Mouse (Mus musculus): Measurements from ENCODE around the gene Gpr6. TPM values are rescaled to one million over a fixed set of nuclear protein-coding genes. Genes with fewer than 3 reads are reported as not detected.

The Gpr6 gene
- polyA plus RNA-seq (2015; fragmentation: Nextera tagmentation; extraction: Ambion mirVana): not detected in 2 replicates

- WGBS: 2% methylated on average over 23 of the region's 23 CpGs
- no peak for ATAC-seq (ENCODE audit: insufficient number of reproducible peaks, insufficient read depth, low FRiP score, low TSS enrichment, low read depth)
- no peak within 1 kb of the TSS for H3K27ac ChIP-seq
- peaks cover 50% of the 10 kb centered on the region for H3K27me3 ChIP-seq
- H3K4me1 ChIP-seq: peaks cover 12% of the 10 kb centered on the region
- H3K9ac ChIP-seq: no peak within 1 kb of the TSS
- H3K4me2 ChIP-seq: peak within 1 kb of the TSS; percentile 41
- H3K4me3 ChIP-seq: peak within 1 kb of the TSS; percentile 19; the same call in 1 of the 2 replicates
- H3K9me3 ChIP-seq: no peaks in the 10 kb centered on the region
- no peaks in the 10 kb centered on the region for H3K36me3 ChIP-seq
These were observed at the start of gene Gpr6 for GRCm38 (mm10) chr10:41072116-41072515. TSS of gene Gpr6 (minus strand) at chr10:41072285.

- Histone ChIP-seq H3K27me3 (no peaks in the 10 kb centered on the region), H3K9me3 (no peaks in the 10 kb centered on the region), H3K9ac (no peak overlapping the region), H3K4me1 (no peaks in the 10 kb centered on the region), H3K36me3 (no peaks in the 10 kb centered on the region), H3K4me3 (no peak overlapping the region), H3K27ac (no peak overlapping the region), H3K4me2 (no peak overlapping the region)
- ATAC-seq (ENCODE audit: insufficient number of reproducible peaks, insufficient read depth, low FRiP score, low TSS enrichment, low read depth): no peak
- 81% methylated on average over 2 of the region's 2 CpGs for whole genome bisulfite sequencing
These were observed 28.0 kb upstream of the Gpr6 start for GRCm38 (mm10) chr10:41100060-41100459.

DNA sequence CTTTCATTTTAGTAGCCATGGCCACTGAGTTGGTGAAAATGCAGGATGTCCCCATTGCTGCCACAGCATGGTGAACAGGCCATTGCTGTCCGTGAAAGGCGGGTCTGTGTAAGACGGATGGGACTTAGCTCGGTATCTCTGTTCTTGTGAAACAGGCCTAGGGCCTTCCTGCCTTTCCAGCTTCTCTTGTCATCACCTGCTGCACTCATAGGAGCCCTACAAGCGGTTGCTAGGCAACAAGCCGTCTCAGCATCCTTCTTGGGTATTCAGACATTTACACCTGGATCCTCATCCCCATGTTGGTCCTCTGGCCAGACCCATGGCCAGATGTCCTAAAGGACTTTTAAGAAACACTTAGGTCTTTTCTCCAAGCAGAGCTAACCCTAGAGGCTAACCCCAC lies 26.1 kb upstream of the Gpr6 start:
- no peak overlapping the region for H3K27ac ChIP-seq
- no peak overlapping the region for H3K9ac ChIP-seq
- no peak overlapping the region for H3K4me2 ChIP-seq
- H3K27me3 ChIP-seq: no peaks in the 10 kb centered on the region
- 85% methylated on average over 6 of the region's 6 CpGs for WGBS
- no peaks in the 10 kb centered on the region for H3K9me3 ChIP-seq
- no peaks in the 10 kb centered on the region for H3K4me1 ChIP-seq
- ATAC-seq (ENCODE audit: insufficient number of reproducible peaks, insufficient read depth, low FRiP score, low TSS enrichment, low read depth): no peak
- H3K36me3 ChIP-seq: no peaks in the 10 kb centered on the region
- no peak overlapping the region for H3K4me3 ChIP-seq

GRCm38 (mm10) chr10:41088852-41089251 lies 16.8 kb upstream of the Gpr6 start:
- ATAC-seq (ENCODE audit: insufficient number of reproducible peaks, insufficient read depth, low FRiP score, low TSS enrichment, low read depth): no peak
- H3K4me3 ChIP-seq: no peak overlapping the region
- H3K27ac ChIP-seq: no peak overlapping the region
- H3K4me2 ChIP-seq: no peak overlapping the region
- WGBS: 50% methylated on average over 7 of the region's 7 CpGs
- H3K9ac ChIP-seq: no peak overlapping the region
- no peaks in the 10 kb centered on the region for H3K4me1 ChIP-seq
- H3K27me3 ChIP-seq: no peaks in the 10 kb centered on the region
- no peaks in the 10 kb centered on the region for H3K36me3 ChIP-seq
- H3K9me3 ChIP-seq: no peaks in the 10 kb centered on the region

- 1% methylated on average over 11 of the region's 11 CpGs for WGBS
- Histone ChIP-seq H3K4me3 (no peak overlapping the region), H3K36me3 (no peaks in the 10 kb centered on the region), H3K27ac (no peak overlapping the region), H3K27me3 (peaks cover 50% of the 10 kb centered on the region), H3K4me2 (peak overlapping the region; percentile 41), H3K4me1 (peaks cover 12% of the 10 kb centered on the region), H3K9me3 (no peaks in the 10 kb centered on the region), H3K9ac (no peak overlapping the region)
- ATAC-seq (ENCODE audit: insufficient number of reproducible peaks, insufficient read depth, low FRiP score, low TSS enrichment, low read depth): no peak
These were observed 389 bp downstream of the Gpr6 start for GRCm38 (mm10) chr10:41071696-41072095.

- H3K4me3 ChIP-seq: peak overlapping the region; percentile 19; the same call in 1 of the 2 replicates
- peaks cover 50% of the 10 kb centered on the region for H3K27me3 ChIP-seq
- no peak overlapping the region for H3K27ac ChIP-seq
- no peaks in the 10 kb centered on the region for H3K9me3 ChIP-seq
- H3K36me3 ChIP-seq: no peaks in the 10 kb centered on the region
- peak overlapping the region; percentile 34 for H3K4me2 ChIP-seq
- H3K4me1 ChIP-seq: peaks cover 12% of the 10 kb centered on the region
- no peak overlapping the region for H3K9ac ChIP-seq
- no peak for ATAC-seq (ENCODE audit: insufficient number of reproducible peaks, insufficient read depth, low FRiP score, low TSS enrichment, low read depth)
- WGBS: 3% methylated on average over 68 of the region's 68 CpGs
These were observed 1.1 kb downstream of the Gpr6 start for GRCm38 (mm10) chr10:41070693-41071651.

DNA sequence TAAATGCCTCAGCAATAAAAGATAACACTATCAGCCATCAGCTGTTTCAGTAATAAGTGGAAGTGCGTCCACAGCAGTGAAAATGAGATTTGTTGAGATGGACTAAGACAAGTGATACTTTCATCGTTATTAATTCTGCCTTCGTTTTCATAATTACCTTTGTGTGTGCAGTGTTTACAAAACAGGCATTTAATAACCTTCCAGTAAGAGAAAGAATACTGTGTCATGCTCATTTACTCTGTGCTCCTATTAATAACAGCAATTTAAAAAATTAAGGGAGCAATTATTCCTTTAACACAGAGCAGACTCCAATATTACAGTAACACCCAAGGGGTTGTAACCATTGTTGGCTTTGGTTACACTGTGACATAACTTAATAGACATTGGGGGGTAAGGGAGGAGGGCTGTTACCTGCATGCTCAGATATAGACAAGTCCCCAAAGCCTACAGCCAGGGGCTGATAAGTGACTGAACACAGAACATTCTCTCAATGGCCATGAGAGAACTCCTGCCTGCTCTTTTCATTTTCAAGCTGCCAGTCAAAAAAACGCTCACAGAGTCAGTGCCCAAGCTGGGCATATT lies 11.7 kb downstream of the Gpr6 start:
- Histone ChIP-seq H3K9ac (no peak overlapping the region), H3K36me3 (no peaks in the 10 kb centered on the region), H3K4me2 (no peak overlapping the region), H3K4me3 (no peak overlapping the region), H3K27me3 (no peaks in the 10 kb centered on the region), H3K4me1 (no peaks in the 10 kb centered on the region), H3K9me3 (no peaks in the 10 kb centered on the region), H3K27ac (no peak overlapping the region)
- 72% methylated on average over 4 of the region's 4 CpGs for WGBS
- no peak for ATAC-seq (ENCODE audit: insufficient number of reproducible peaks, insufficient read depth, low FRiP score, low TSS enrichment, low read depth)

GRCm38 (mm10) chr10:41055581-41055980 lies 16.5 kb downstream of the Gpr6 start:
- ATAC-seq (ENCODE audit: insufficient number of reproducible peaks, insufficient read depth, low FRiP score, low TSS enrichment, low read depth): no peak
- H3K9me3 ChIP-seq: no peaks in the 10 kb centered on the region
- H3K4me1 ChIP-seq: no peaks in the 10 kb centered on the region
- no peaks in the 10 kb centered on the region for H3K27me3 ChIP-seq
- no peak overlapping the region for H3K27ac ChIP-seq
- no peaks in the 10 kb centered on the region for H3K36me3 ChIP-seq
- H3K4me3 ChIP-seq: no peak overlapping the region
- no peak overlapping the region for H3K9ac ChIP-seq
- 69% methylated on average over 9 of the region's 9 CpGs for WGBS
- no peak overlapping the region for H3K4me2 ChIP-seq

DNA sequence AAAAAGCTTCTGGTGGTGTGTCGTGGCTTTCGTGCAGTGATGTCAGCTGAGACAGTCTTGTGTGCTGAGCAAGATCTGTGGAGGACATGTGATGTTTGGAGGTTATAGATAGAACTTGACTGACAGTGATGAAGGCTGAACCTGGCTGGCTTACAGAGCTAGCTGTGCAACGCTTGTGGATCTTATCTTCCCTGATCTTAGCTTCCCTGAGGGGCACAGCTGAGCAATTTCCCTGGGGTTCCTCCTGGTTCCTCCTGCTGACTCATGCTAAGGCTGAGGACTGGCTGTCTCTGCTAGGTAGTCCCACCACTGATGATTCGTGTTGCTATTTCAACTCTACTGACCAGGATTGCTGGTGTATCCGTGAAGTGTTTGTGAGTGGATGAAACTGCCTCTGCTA lies 18.1 kb downstream of the Gpr6 start:
- H3K4me1 ChIP-seq: no peaks in the 10 kb centered on the region
- H3K27me3 ChIP-seq: no peaks in the 10 kb centered on the region
- H3K4me2 ChIP-seq: no peak overlapping the region
- no peak for ATAC-seq (ENCODE audit: insufficient number of reproducible peaks, insufficient read depth, low FRiP score, low TSS enrichment, low read depth)
- WGBS: 76% methylated on average over 5 of the region's 5 CpGs
- H3K9me3 ChIP-seq: no peaks in the 10 kb centered on the region
- no peak overlapping the region for H3K4me3 ChIP-seq
- no peak overlapping the region for H3K27ac ChIP-seq
- H3K9ac ChIP-seq: no peak overlapping the region
- no peaks in the 10 kb centered on the region for H3K36me3 ChIP-seq

GRCm38 (mm10) chr10:41042272-41042671 lies 29.8 kb downstream of the Gpr6 start:
- Histone ChIP-seq H3K4me3 (no peak overlapping the region), H3K4me2 (no peak overlapping the region), H3K27me3 (no peaks in the 10 kb centered on the region), H3K9ac (no peak overlapping the region), H3K9me3 (no peaks in the 10 kb centered on the region), H3K4me1 (no peaks in the 10 kb centered on the region), H3K27ac (no peak overlapping the region), H3K36me3 (no peaks in the 10 kb centered on the region)
- ATAC-seq (ENCODE audit: insufficient number of reproducible peaks, insufficient read depth, low FRiP score, low TSS enrichment, low read depth): no peak
- 28% methylated on average over 11 of the region's 11 CpGs for WGBS

DNA sequence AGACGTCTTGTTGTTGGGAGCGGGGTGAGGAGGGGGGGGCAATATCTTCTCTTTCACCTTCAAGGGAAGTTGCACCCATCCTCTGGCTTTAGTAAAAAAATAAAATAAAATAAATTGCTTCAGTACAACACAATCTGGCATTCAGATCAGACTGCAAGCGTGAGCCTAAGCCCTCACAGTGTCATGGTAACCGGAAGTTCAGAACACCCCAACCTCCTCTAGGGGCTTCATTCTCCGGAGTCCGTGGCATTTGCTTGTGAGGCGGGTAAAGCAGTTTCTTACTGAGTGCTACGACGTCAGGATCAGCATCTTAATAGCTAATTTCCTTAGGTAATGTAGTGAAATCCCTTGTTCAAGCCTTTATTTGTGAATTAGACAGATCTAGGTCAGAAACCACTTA lies 30.6 kb downstream of the Gpr6 start:
- ATAC-seq (ENCODE audit: insufficient number of reproducible peaks, insufficient read depth, low FRiP score, low TSS enrichment, low read depth): no peak
- H3K4me2 ChIP-seq: no peak overlapping the region
- 66% methylated on average over 9 of the region's 9 CpGs for WGBS
- H3K27me3 ChIP-seq: no peaks in the 10 kb centered on the region
- no peaks in the 10 kb centered on the region for H3K9me3 ChIP-seq
- H3K9ac ChIP-seq: no peak overlapping the region
- H3K4me3 ChIP-seq: no peak overlapping the region
- H3K36me3 ChIP-seq: no peaks in the 10 kb centered on the region
- no peak overlapping the region for H3K27ac ChIP-seq
- H3K4me1 ChIP-seq: no peaks in the 10 kb centered on the region

GRCm38 (mm10) chr10:41040530-41041085 lies 31.5 kb downstream of the Gpr6 start:
- Histone ChIP-seq H3K9me3 (no peaks in the 10 kb centered on the region), H3K27ac (no peak overlapping the region), H3K9ac (no peak overlapping the region), H3K36me3 (no peaks in the 10 kb centered on the region), H3K4me3 (no peak overlapping the region), H3K27me3 (no peaks in the 10 kb centered on the region), H3K4me2 (no peak overlapping the region), H3K4me1 (no peaks in the 10 kb centered on the region)
- no peak for ATAC-seq (ENCODE audit: insufficient number of reproducible peaks, insufficient read depth, low FRiP score, low TSS enrichment, low read depth)
